8 mouse cellular contexts compared by ENCODE assay signal in the genomic region with DNA sequence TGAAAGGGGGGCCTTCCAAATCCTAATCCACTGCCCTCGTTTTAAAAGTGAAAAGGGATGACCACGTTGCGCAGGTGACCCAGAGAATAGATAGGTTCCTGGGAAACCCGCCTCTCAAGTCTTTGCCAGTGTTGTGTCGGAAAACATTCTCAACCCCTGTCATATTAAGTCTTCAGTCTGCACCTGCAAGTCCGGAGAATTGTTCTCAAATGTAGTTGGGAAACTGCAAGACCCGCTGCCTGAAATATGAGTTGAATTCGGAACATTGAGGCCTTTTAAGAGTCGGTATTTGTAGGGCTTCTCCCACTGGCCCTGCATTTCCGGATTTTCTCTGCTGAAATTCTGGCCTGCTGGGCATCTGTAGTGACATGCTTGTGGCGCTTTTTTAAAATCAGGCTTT. TPM values are rescaled to one million over a fixed set of nuclear protein-coding genes. Genes with fewer than 3 reads are reported as not detected.
DNase-seq lines count a peak whose midpoint lies in the region; ATAC-seq and TF ChIP-seq lines count a peak whose summit lies in the region.

No protein-coding gene starts in this region.

- peaks cover 14% of the 10 kb centered on the region for H3K36me3 ChIP-seq in kidney, embryonic 15.5 days
- peaks cover 5% of the 10 kb centered on the region; the same call in 1 of the 2 replicates for H3K36me3 ChIP-seq in embryonic facial prominence, embryonic 12.5 days
- H3K36me3 ChIP-seq in liver, embryonic 14.5 days (replicated peaks; ENCODE audit: control insufficient read depth, insufficient read depth, low read depth), result peaks cover 13% of the 10 kb centered on the region

- no peaks in the 10 kb centered on the region for H3K9me3 ChIP-seq in kidney, embryonic 15.5 days (replicated peaks)
- H3K9me3 ChIP-seq in embryonic facial prominence, embryonic 12.5 days, result no peaks in the 10 kb centered on the region
- no peaks in the 10 kb centered on the region for H3K9me3 ChIP-seq in liver, embryonic 14.5 days (ENCODE audit: control insufficient read depth, low read length)

- peaks cover 7% of the 10 kb centered on the region for H3K4me1 ChIP-seq in kidney, embryonic 15.5 days
- peaks cover 5% of the 10 kb centered on the region; the same call in 1 of the 2 replicates for H3K4me1 ChIP-seq in embryonic facial prominence, embryonic 12.5 days
- peaks cover 13 to 15% of the 10 kb centered on the region in 2 experiments for H3K4me1 ChIP-seq in liver, embryonic 14.5 days (replicated peaks; ENCODE audit: control insufficient read depth in 2 of 2, insufficient read depth in 2 of 2, low read length in 1 of 2)

- H3K9ac ChIP-seq in kidney, embryonic 15.5 days, result peak overlapping the region; percentile 62
- peak overlapping the region; percentile 67 for H3K9ac ChIP-seq in embryonic facial prominence, embryonic 12.5 days
- peak overlapping the region; percentile 93 for H3K9ac ChIP-seq in liver, embryonic 14.5 days (replicated peaks)

- H3K27ac ChIP-seq in kidney, embryonic 15.5 days, result peak overlapping the region; percentile 98
- peak overlapping the region; percentile 92 for H3K27ac ChIP-seq in embryonic facial prominence, embryonic 12.5 days
- H3K27ac ChIP-seq in liver, embryonic 14.5 days, result peak overlapping the region; percentile 85

- no peak for TF ChIP-seq CTCF in liver, embryonic 14.5 days (IDR thresholded peaks at IDR 0.05; ENCODE audit: low read depth)

- 2% methylated on average over 11 of the region's 11 CpGs for WGBS in kidney, embryonic 15.5 days
- 3% methylated on average over 11 of the region's 11 CpGs for WGBS in embryonic facial prominence, embryonic 12.5 days
- 4% methylated on average over 11 of the region's 11 CpGs for WGBS in liver, embryonic 14.5 days (ENCODE audit: insufficient replicate concordance)

- DNase-seq in kidney, adult 9 months, result no peak
- DNase-seq in MN1 (ENCODE audit: low spot score), result peak; percentile 37
- DNase-seq in hindlimb bud, embryonic 11.5 days (ENCODE audit: extremely low spot score, low read depth, low spot score), result peak; percentile 6
- DNase-seq in liver, embryonic 14.5 days (ENCODE audit: low read depth in 3 of 3, low spot score in 3 of 3), result peak in 1 of 3 experiments; percentile 15
- peak; percentile 17 for DNase-seq in skeletal muscle tissue, adult 2 months (ENCODE audit: low read depth, low spot score)
- no peak for DNase-seq in ovary, postnatal 36 days (ENCODE audit: low spot score)

- H3K27me3 ChIP-seq in kidney, embryonic 15.5 days, result no peaks in the 10 kb centered on the region
- H3K27me3 ChIP-seq in embryonic facial prominence, embryonic 12.5 days, result no peaks in the 10 kb centered on the region
- no peaks in the 10 kb centered on the region for H3K27me3 ChIP-seq in liver, embryonic 14.5 days (ENCODE audit: control insufficient read depth, insufficient read depth, low read length)

- 0 out of 2 replicates have a peak, but pooled peaks have one; percentile 6 for TF ChIP-seq EP300 in liver, embryonic 14.5 days (IDR thresholded peaks at IDR 0.05; ENCODE audit: low read depth)

- H3K4me2 ChIP-seq in kidney, embryonic 15.5 days, result peak overlapping the region; percentile 74
- H3K4me2 ChIP-seq in embryonic facial prominence, embryonic 12.5 days (replicated peaks), result peak overlapping the region; percentile 62
- H3K4me2 ChIP-seq in liver, embryonic 14.5 days (ENCODE audit: low read depth), result peak overlapping the region; percentile 90

- H3K4me3 ChIP-seq in kidney, embryonic 15.5 days (replicated peaks), result peak overlapping the region; percentile 83
- peak overlapping the region; percentile 96 for H3K4me3 ChIP-seq in embryonic facial prominence, embryonic 12.5 days
- peak overlapping the region; percentile 91 to 93 for H3K4me3 ChIP-seq in liver, embryonic 14.5 days (ENCODE audit: insufficient read depth in 1 of 2, low read depth in 2 of 2, low read length in 2 of 2)

- ATAC-seq in kidney, embryonic 15.5 days (replicated peaks; ENCODE audit: low FRiP score), result no peak
- no peak for ATAC-seq in embryonic facial prominence, embryonic 12.5 days (ENCODE audit: insufficient number of reproducible peaks, insufficient read depth, low FRiP score, low TSS enrichment)
- no peak for ATAC-seq in liver, embryonic 14.5 days (ENCODE audit: insufficient read depth)

RNA-seq across cellular contexts. Expression of a gene that starts 1.0 kb away (rescaled TPM):
- 19.5 and 21.9 TPM in 2 replicates for polyA plus RNA-seq in kidney, embryonic 15.5 days (2015; fragmentation: Nextera tagmentation; extraction: Ambion mirVana)
- 28.7 and 35.3 TPM in 2 replicates for polyA plus RNA-seq in embryonic facial prominence, embryonic 12.5 days (2016; fragmentation: Nextera tagmentation; extraction: Ambion mirVana)
- 4.8 and 8.1 TPM in 2 replicates for polyA plus RNA-seq in liver, embryonic 14.5 days (2012; rRNA removed)
- polyA plus RNA-seq in liver, embryonic 14.5 days (2014; fragmentation: Nextera tagmentation; extraction: Ambion mirVana), result 15.1 and 15.3 TPM in 2 replicates

Comparison
In these comparisons a context has a peak if more than half of its experiments do, and no peak if none do; other contexts are left out.
1. DNase-seq: peak in MN1 (single experiment), hindlimb bud, embryonic 11.5 days (single experiment) and skeletal muscle tissue, adult 2 months (single experiment); none in kidney, adult 9 months (single experiment) and ovary, postnatal 36 days (single experiment).
2. Peak in every context shown above with its lines, with median percentiles within 50 percentile points of each other: H3K27ac ChIP-seq, H3K4me2 ChIP-seq, H3K4me3 ChIP-seq and H3K9ac ChIP-seq.